Mouse (Mus musculus): ENCODE measurements around the gene Helz. TPM values are rescaled to one million over a fixed set of nuclear protein-coding genes. Genes with fewer than 3 reads are reported as not detected.

Helz gene
- polyA plus RNA-seq, 1 experiment from 2014 or later, result 18.4 TPM

Small RNA genes within 50 kb of the gene (microRNA-seq; reads per million reads assigned to microRNA genes)
- gene Mir6932, result not detected

Other genes with a start within 250 kb of the Helz start
- 32.5 and 33.2 TPM in 2 replicates for gene Pitpnc1, start 77.2 kb upstream of the Helz start, polyA plus RNA-seq (2016; fragmentation: Nextera tagmentation; extraction: Ambion mirVana)
- 178 and 186 TPM in 2 replicates for gene Psmd12, start 68.4 kb upstream of the Helz start, polyA plus RNA-seq (2016; fragmentation: Nextera tagmentation; extraction: Ambion mirVana)
- 1.5 and 1.8 TPM in 2 replicates for gene Cacng1, start 168.6 kb downstream of the Helz start, polyA plus RNA-seq (2016; fragmentation: Nextera tagmentation; extraction: Ambion mirVana)
- gene Cacng4, start 246.6 kb downstream of the Helz start, polyA plus RNA-seq (2016; fragmentation: Nextera tagmentation; extraction: Ambion mirVana), result 46.5 and 48.3 TPM in 2 replicates